Mouse (Mus musculus) CD8-positive naive resting alpha-beta T cell, adult 2 months (primary cell): ENCODE measurements around the gene Cyb5rl.
"Not testable (repeated sequence)": the region's sequence is repeated elsewhere in the genome, so short reads cannot be mapped to it uniquely, and the experiment has no call there.

ENCODE experiments used
- DNase-seq, 2 experiments: peaks; one replicate each; pipeline ENCODE4 v3.0.0; 2022; ENCODE audit warnings: low read depth in 2 of 2, low spot score in 2 of 2

Gene Cyb5rl

DNA sequence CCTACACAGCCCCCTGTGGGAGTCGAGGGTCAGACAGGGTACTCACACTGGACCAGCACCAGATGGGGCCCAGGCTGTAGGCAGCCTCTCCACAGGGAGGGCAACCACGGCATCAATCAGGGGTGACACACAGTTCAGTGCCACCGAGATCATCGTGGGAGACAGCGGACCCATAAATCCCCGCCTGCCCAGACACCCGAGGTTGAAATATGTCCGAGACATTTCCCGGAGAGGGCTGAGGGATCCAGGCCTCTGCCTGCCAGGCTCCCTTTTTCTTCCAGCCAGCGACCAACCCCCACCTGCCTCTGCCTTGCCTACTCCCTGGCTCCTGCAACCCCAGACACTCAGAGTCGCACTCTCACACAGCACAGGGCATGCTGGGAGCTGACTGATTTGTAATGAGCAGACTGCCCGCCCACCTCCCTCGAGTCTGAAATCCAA lies 41.5 kb downstream of the Cyb5rl start:
- DNase-seq: no peak

DNA sequence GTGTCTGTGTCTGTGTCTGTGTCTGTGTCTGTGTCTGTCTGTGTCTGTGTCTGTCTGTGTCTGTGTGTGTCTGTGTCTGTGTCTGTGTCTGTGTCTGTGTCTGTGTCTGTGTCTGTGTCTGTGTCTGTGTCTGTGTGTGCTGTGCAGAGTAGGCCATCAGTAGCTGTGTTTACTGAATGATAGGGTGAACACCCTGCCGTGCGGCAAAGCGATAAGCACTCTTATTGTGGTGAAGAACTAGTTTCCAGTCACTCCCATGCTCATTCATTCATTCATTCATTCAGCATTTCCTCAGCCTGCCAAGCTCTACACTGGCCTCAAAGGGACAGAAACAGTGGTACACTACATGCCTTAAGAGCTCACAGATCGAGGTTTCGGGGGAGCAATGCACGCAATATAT lies 42.4 kb downstream of the Cyb5rl start:
- DNase-seq: not testable (repeated sequence)

DNA sequence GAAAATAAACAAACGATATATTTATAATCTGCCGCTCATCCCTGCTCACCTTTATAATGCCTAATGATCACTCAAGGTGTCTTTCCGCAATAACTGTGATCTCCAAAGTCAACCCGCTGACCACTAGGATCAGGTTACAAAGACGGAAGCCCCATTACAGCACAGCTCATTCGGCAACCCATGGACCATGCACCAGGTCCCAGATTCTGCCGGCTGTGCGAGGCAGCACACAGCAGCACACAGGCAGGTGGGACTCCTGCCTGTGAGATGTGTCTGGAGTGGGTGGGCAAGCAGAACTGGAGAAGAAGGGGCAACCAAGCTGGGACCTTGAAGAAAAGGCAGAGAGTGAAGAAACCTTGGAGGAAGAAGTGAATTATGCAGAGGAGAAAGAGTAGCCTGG lies 47.5 kb downstream of the Cyb5rl start:
- DNase-seq: no peak

DNA sequence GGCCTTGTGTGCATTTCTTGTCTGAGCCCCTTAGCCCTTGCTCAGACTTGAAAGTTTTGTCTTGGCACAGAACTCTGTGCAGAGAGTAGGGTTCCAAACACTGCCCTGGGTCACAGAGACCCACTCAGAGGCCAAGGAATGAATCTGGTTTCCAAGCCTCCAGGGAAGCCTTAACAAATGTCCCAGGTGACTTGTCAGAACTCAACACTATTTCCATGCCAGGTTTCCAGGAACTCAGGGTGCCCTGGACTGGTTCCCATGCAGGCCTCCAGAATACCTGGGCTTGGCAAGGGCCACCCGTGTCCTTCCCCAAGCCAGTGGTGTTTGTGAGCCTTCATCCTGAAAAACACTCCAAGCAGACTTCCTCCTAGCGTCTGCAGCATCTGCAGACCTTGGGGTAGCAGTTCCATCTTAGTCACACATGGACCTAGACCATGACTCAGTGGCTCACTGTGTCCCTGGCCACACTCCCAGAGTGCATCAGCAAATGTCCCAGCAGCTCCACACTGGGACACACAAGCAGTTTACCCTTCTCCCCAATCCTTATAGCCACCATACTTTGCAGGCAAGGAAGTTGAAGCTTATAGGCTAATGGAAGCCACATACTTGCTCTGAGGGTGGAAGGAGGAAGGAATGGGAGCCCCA lies 51.1 kb downstream of the Cyb5rl start:
- no peak for DNase-seq

DNA sequence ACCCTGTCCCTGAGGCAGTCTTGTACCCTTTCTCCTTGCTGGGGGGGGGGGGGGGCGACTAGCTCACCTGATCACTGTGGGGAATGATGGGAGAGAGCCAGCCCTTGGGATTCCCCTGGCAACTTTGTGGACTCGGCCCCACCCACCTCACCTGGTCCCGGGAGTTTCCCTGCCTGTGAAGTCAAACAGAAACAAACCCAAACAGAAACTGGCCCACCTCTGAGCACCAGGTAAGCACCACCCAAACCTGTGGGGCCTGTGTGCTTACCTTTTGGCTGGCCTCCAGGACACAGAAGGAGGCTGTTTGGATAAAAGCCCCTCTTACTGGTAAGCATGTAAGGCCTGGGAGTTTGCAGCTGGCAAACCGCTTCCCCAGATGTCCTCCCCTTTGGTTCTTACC lies 52.3 kb downstream of the Cyb5rl start:
- no peak for DNase-seq

DNA sequence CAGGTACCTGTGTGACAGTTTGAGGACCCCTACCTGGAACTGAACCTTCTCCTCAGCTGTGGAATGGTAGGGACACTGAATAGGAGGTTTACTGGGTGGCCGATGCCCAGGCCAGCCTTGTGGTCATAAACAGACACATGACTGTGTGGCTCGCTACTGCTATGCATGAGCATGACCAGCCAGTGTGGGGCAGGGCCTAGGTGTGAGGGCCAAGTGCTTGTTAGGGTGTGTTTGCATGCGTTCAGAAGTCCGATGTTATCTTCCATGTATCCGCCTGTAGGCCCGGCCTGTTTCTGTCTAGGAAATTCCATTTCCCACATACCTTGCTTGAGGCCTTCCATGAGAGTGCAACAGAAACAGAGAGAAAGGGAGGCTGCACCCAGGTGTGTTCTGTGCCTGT lies 53.9 kb downstream of the Cyb5rl start:
- DNase-seq: no peak

DNA sequence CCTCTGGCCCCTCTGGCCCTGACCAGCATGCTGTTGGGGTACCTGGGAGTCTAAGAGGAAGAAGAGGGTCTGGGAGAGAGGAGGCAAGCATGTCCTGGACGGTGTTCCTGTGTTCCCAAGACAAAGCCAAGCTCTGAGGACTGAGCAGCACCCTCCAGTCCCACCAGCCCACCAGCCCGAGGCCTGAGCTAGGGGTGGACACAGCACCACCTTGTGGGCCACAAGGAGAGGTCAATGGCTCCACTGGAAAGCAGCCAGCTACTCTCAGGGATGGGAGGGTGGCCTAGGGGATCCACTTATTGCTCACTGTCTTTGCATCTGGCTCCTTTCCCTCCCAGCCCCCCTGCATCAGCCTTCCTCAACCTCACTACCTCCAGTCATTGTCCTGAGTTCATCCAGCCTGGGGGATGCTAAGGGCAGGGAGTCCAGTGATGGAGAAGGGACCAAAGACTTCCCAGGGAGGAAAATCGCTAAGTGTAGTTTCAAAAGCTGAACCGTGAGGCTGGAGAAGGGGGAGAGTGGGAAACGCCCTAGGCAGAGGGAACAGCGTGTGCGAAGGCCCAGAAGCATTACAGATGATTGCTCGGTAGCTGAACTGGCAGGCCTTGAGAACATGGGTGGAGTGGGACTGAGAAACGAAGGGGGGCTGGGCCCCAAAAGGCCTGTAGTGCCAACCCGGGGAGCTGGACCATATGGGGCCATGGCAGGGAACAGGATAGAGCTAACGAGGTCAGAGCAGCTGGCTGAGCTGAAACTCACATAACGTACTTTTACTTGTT lies 54.6 kb downstream of the Cyb5rl start:
- DNase-seq: no peak

DNA sequence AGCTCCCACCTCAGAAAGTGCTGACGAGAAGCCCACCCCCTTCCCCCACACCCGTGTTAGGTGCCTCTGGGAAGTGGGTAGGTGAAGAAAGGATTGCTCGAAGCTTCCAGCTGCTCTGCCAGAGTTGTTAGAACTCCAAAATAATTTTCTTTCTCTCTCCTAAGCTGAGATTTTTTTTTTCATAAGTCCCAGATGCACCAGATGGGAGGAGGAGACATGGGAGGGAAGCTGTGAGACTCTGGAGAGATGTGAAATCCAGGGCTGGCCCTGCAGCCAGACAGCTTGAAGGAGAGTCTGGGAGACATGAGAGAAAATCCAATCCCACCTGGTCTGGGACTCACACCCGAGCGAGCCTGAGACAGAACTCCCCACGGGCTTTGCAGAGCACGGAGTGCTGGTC lies 57.6 kb downstream of the Cyb5rl start:
- no peak for DNase-seq

DNA sequence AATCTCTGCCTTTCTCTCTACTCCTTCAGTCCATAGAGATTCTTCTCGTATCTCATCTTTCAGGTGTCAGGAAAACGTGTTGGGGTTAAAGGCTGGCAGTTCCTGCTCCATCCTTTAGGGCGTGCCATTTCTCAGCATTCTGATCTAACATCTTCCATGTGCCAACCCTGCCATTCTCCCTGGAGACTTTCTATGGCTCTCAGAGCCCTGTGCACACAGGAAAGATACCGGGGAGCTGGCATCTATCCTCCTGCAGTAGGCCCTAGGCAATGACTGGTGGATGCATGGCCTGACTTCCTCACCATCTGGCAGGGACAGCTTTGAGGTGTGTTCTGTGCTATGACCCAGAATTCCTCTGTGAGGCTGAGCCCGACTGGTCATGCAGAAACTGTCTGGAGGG lies 58.3 kb downstream of the Cyb5rl start:
- no peak for DNase-seq

DNA sequence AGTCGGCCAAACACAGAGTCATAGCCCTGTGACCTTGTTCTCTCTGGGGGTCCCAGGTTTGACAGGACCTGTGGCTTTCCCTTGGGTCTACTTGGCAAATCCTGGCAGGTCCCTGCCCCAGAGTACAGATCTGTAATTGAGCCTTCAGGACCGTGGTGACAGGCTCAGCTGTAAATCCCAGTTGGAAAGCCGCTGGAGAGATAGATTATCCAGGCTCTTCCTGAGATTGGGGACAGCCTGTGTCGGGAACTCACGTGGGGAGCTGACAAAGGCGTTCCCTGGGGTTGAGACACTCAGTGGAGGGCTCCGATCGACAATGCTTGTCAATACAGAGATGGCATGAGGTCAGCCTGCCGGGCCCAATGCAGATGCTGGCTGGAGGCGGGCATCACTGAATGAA lies 59.6 kb downstream of the Cyb5rl start:
- no peak for DNase-seq

DNA sequence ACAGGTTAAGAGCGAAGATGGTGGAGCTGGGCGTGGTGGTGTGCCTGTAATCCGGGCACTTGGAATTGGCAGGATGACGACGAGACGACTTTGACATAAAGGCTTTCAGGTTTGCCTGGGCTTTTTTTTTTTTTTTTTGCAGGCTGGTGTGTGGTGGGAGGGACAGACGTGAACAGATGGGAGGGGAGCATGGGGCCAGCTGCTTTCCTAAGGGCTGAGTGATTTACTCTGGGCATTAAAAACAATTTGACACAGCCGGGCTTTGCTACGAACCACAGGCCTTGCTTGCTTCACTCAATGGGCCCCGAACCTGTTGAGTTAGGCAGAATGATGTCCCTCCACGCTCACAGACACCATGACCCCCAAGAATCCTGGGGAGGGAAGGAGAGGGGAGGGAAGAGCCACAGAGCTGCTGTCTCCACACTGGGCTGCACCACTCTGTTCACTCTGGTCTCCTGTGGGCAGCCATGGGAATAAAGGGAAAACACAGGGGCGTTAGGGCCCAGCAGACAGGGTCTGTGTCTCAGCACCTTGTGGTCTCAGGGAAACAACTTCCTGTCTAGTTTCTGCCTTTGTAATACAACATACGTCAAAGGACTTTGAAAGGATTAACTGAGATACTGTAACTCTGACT lies 60.2 kb downstream of the Cyb5rl start:
- DNase-seq: no peak

DNA sequence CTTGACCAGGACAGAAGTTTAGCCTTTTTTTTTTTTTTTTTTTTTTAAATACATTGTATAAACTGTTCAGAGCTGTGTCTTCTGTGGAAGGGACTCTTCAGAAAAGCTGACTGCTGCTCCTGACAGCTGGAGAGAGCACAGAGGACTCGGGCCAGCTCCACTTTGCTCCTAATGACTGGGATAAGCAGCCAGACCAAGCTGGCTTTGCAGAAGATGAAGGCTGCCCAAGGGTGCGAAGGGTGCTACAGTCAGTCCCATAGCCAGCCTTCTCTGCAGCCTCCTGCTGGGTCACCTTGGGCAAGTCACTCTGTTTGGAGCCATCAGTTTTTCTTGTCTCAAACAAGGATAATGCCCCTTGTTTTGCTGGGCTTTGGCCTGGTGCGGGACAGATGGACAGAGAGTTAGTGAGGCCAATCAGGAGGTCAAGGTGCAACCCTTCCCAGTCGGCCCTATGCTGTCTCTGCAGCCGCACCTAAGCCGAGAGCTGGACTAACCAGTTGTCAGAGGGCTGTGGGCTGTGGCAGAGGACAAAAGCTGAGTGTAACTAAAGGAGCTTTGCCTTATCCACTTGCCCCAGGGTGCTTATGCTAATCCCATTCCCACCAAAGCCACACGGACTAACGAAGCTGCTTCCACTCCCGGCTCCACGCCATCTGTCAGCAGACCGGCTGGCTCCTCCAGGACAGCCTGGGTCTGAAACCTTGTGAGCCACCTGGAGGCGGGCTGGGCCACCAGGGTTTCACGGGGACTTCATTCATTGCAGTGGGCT lies 61.3 kb downstream of the Cyb5rl start:
- no peak for DNase-seq

DNA sequence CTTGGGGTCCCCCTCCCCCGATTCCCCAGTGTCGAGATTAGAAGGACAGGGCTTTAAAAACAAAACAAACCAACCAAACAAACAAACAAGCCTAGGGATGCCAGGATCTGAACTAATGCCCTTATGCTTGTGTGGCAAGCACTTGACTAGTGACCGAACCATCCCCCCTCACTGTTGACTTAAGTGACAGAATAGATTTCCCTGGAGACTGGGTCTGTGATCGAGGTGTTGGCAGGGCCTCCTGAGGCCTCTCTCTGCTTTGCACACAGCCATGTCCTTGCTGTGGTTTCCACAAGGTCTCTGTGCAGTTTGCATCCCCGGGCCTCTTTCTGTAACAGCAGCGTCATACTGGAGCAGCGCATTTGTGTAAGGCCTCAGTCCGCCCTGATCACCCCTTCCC lies 62.6 kb downstream of the Cyb5rl start:
- no peak for DNase-seq

DNA sequence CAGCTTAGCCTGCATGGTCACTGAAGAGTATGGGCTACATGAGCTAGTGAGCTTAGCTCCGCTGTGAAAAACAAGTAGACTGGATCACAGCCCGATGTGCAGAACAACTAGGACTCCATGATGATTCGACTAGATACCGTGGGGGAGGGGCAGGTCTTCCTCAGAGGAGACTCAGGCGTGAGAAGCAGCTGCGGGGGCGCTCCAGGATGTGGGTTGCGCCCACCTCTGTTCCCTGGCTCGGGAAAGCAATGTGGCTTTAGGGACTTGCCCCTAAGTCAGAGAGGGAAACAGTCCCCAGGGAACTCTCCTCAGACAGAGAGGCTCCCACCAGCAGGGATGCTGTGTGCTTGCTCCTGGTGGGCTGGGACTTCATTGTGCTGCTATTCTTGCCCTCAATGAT lies 63.7 kb downstream of the Cyb5rl start:
- no peak for DNase-seq

DNA sequence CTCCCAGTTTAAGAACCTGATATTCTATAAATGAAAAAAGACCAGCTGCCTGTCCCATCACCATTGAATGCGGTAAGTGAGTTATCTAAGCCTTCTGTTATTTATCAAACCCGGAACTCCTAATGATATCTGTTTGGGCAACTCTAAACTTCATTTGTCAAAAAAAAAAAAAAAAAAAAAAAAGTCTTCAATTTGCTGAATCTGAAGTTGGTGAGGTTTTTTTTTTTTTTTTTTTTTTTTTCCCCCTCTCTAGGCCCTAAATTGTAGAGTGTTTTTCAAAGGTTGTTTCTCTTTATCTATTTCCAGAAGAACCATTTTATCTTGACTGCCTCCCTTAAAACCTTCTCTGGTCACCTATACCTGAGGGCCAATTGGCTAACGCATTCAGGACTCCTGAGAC lies 68.1 kb downstream of the Cyb5rl start:
- no peak for DNase-seq

DNA sequence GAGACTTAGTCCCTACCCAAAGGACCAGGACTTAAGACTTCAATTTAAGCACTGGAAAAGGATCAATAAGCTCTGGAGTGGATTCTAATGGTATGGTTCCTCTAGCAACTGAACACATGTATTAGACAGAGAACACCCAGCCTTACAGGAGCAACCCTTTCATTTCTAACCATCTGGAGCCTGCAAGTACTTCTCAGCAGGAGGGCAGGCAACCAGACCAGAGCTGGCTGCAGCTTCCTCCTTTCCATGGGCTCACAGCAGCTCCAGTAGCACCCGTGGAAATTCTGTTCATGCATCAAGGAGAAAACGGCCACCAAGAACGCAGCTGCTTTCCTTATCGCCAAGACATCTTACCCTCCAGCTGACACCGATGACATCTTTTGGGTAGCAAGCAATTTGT lies 68.9 kb downstream of the Cyb5rl start:
- DNase-seq: no peak

DNA sequence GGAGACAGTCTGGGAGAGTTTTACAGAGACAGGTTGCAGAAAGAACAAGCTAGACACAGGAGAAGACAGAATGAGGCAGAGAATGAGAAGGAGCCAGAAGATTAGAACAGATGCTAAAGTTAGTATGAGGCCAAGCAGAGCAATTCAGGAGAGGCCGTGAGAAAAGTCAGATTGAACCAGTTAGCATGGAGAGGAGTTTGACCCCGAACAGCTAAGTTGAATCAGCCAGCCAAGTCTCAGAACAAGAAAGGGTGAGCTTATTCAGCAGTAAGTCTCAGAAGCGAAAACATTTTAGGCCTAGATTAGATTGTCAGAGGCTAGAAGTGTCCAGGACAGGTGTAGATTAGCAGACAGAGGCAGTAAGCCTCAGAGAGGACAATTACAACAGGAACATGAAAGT lies 69.7 kb downstream of the Cyb5rl start:
- no peak for DNase-seq
